Mouse (Mus musculus) ES-Bruce4 (cell line): ENCODE results near the gene Esp6.

ENCODE experiments used
- CTCF ChIP-seq: IDR thresholded peaks from one replicate; pipeline ENCODE4 v1.8.1; 2011; ENCODE audit warnings: low read depth, low read length
- POLR2A ChIP-seq: IDR thresholded peaks from one replicate; pipeline ENCODE4 v1.8.1; 2011; ENCODE audit warnings: low read length; ENCODE audit not compliant: insufficient read depth

- TF ChIP-seq CTCF (no peak), POLR2A (no peak)
These were observed 7.8 kb upstream of the Esp6 start for GRCm38 (mm10) chr17:40553470-40553869.
